Mouse (Mus musculus) neural tube, embryonic 12.5 days (tissue): ENCODE results near the gene Spata33. TPM values are rescaled to one million over a fixed set of nuclear protein-coding genes. Genes with fewer than 3 reads are reported as not detected.
A peak's percentile ranks its signal among the peaks of the same experiment; 100 is the strongest.
"Not testable (repeated sequence)": the region's sequence is repeated elsewhere in the genome, so short reads cannot be mapped to it uniquely, and the experiment has no call there.

Experiments used
- ATAC-seq: fragments of 200-750 bp; cut with Nextera tagmentation; 2 replicates; pipeline ENCODE4 v1.8.0; 2017; ENCODE audit warnings: low read depth, mild to moderate bottlenecking, moderate TSS enrichment, moderate library complexity; ENCODE audit not compliant: low FRiP score
- H3K27ac ChIP-seq: fragments of 300-500 bp; sonication (generic); 2 replicates; pipeline ENCODE4 v1.5.1; 2016
- H3K27me3 ChIP-seq: fragments of 300-500 bp; sonication (generic); replicated peaks from 2 replicates; pipeline ENCODE4 v1.6.1; 2016; ENCODE audit warnings: mild to moderate bottlenecking
- H3K36me3 ChIP-seq: fragments of 300-500 bp; sonication (generic); 2 replicates; pipeline ENCODE4 v1.6.1; 2016; ENCODE audit warnings: mild to moderate bottlenecking
- H3K4me1 ChIP-seq: fragments of 300-500 bp; sonication (generic); 2 replicates; pipeline ENCODE4 v1.6.1; 2016
- H3K4me2 ChIP-seq: fragments of 300-500 bp; sonication (generic); replicated peaks from 2 replicates; pipeline ENCODE4 v1.6.1; 2016; ENCODE audit warnings: mild to moderate bottlenecking
- H3K4me3 ChIP-seq: fragments of 300-500 bp; sonication (generic); 2 replicates; pipeline ENCODE4 v1.5.1; 2016
- H3K9ac ChIP-seq: fragments of 300-500 bp; sonication (generic); 2 replicates; pipeline ENCODE4 v1.6.1; 2016; ENCODE audit warnings: mild to moderate bottlenecking
- H3K9me3 ChIP-seq: fragments of 300-500 bp; sonication (generic); 2 replicates; pipeline ENCODE4 v1.6.1; 2016; ENCODE audit warnings: mild to moderate bottlenecking
- WGBS: fragments of 180-500 bp; shearing (Covaris S2); methylation state at CpG from one replicate; pipeline ENCODE4 v1.1.7; 2016; 5-methylcytosine and 5-hydroxymethylcytosine counted together
- polyA plus RNA-seq: library from polyadenylated mRNA; unstranded; fragments of >200 nt; fragmentation: Nextera tagmentation; extraction: Ambion mirVana; gene quantifications from 2 replicates; pipeline ENCODE4 v1.2.1, GENCODE M21; 2016

Gene Spata33
- polyA plus RNA-seq, 1 experiment from 2014 or later: 8.5 TPM

DNA sequence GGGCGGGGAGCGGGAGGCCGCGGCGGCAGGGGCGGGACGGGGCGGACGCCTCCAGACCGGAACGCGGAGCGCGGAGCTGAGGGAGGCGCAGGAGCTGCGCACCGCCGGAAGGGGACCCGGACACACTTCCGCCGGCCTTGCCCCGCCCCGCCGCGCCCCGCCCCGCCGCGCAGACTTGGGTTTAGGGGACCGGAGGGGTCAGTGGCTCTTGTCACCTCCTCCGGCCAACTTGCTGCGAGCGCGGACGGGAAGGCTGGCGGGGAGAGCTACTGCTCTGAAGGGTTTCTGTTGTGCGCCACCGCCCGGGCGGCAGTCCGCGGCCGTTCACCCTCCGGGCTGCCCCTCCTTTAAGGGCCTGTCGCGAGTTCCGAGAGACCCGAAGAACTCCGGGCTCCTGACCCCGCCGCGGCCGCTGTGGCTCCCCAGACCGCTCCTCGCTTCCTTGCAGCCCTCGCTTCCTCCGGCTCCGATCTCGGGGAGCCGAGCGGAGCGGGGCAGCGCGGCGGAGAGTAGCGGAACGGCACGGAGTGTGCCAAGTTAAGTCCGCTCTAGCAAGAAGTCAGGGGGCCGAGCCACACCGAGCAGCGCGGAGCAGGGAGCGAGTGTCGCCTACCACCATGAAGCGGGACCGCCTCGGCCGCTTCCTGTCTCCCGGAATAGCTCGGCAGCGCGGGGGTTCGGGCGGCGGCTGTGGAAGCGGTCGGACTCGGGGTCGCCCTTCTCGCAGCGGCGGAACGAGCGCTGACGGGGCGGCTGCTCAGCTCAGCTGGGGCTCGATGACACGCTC, 41.7 kb downstream of the Spata33 start, which contains the start of the genes Zfp276 and Vps9d1:
Gene Zfp276, plus strand, starts transcription at position 97 of the 787 bp plus-strand sequence.
Gene Vps9d1, minus strand, starts transcription at position 250 of the 787 bp plus-strand sequence.
- peaks cover 51% of the 10 kb centered on the region for H3K36me3 ChIP-seq

DNA sequence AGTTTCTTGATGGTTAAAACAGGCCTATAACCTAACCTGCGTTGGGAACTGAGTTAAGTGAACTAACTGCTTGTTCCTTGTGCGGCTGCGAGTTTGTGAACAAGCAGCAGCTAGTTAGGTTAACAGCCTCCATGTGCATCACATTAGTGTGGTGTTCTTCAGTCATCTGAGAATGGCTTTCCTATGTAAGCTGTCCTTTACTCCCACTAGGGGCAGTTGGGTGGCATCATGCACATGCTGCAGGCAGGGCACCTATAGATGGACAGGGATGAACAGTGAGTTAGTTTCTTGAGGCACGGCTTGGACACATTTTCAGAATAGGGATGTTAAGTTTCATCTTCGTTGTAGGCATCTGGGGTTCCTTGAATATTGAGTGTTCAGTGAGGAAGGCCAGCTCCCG, 42.5 kb downstream of the Spata33 start:
- Histone ChIP-seq H3K27me3 (no peaks in the 10 kb centered on the region), H3K27ac (no peak overlapping the region), H3K4me1 (peaks cover 36% of the 10 kb centered on the region), H3K36me3 (peaks cover 51% of the 10 kb centered on the region), H3K4me2 (peak overlapping the region; percentile 98), H3K9ac (peak overlapping the region; percentile 89), H3K9me3 (no peaks in the 10 kb centered on the region), H3K4me3 (peak overlapping the region; percentile 97)
- WGBS: 65% methylated on average over 6 of the region's 6 CpGs
- no peak for ATAC-seq

More for the DNA sequence above, 41.7 kb downstream of the Spata33 start, which contains the start of the genes Zfp276 and Vps9d1:
- ATAC-seq: peak; percentile 93
- Histone ChIP-seq H3K4me1 (peaks cover 36% of the 10 kb centered on the region), H3K4me3 (peak within 1 kb of the TSS; percentile 97), H3K9me3 (no peaks in the 10 kb centered on the region), H3K9ac (peak within 1 kb of the TSS; percentile 89), H3K4me2 (peak within 1 kb of the TSS; percentile 98), H3K27me3 (no peaks in the 10 kb centered on the region), H3K27ac (peak within 1 kb of the TSS; percentile 74; the same call in 1 of the 2 replicates)
- WGBS: under 1% methylated on average over 99 of the region's 99 CpGs

DNA sequence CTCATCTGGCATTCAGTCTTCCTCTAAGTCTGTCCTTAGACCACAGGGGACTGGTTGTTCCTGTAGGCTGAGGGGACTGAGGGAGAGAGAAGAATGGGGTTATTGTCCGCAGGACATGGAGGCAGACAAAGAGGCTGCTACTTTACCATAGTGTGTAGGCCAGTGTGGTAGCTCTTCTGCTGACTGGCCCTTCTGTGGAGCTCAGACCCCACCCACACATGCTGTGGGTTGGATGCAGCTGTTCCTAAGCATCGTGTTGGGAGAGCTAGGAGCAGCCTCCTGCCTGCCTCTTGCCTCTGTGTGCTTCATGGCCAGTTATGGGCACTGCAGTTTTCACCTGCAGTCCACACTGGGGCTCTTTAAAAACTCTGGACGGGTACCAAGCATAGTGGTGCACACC, 44.5 kb downstream of the Spata33 start:
- H3K4me2 ChIP-seq: peak overlapping the region; percentile 98; the same call in 1 of the 2 replicates
- H3K27ac ChIP-seq: no peak overlapping the region; the same call in 1 of the 2 replicates
- ATAC-seq: no peak
- 0 out of 2 replicates have a peak overlapping the region, but pooled peaks have one; percentile 5 for H3K9ac ChIP-seq
- peaks cover 36% of the 10 kb centered on the region for H3K4me1 ChIP-seq
- WGBS: 66% methylated on average over 3 of the region's 3 CpGs
- H3K36me3 ChIP-seq: peaks cover 52% of the 10 kb centered on the region
- H3K9me3 ChIP-seq: no peaks in the 10 kb centered on the region
- no peak overlapping the region for H3K4me3 ChIP-seq
- no peaks in the 10 kb centered on the region for H3K27me3 ChIP-seq

DNA sequence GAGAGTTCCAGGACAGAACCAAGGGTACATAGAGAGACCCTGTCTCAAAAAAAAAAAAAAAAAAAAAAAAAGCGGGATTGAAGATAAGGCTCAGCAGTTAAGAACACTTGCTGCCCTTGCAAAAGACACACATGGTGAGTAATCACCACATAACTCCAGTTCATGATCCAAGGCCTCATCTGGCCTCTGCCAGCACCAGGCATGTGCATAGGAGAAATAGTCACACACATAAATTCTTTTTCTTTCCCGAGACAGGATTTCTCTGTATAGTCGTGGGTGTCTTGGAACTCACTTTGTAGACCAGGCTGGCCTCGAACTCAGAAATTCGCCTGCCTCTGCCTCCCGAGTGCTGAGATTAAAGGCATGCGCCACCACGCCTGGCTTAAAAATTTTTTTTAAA, 45.0 kb downstream of the Spata33 start:
- ATAC-seq, H3K9ac ChIP-seq: not testable (repeated sequence)
- WGBS: 92% methylated on average over 8 of the region's 8 CpGs

DNA sequence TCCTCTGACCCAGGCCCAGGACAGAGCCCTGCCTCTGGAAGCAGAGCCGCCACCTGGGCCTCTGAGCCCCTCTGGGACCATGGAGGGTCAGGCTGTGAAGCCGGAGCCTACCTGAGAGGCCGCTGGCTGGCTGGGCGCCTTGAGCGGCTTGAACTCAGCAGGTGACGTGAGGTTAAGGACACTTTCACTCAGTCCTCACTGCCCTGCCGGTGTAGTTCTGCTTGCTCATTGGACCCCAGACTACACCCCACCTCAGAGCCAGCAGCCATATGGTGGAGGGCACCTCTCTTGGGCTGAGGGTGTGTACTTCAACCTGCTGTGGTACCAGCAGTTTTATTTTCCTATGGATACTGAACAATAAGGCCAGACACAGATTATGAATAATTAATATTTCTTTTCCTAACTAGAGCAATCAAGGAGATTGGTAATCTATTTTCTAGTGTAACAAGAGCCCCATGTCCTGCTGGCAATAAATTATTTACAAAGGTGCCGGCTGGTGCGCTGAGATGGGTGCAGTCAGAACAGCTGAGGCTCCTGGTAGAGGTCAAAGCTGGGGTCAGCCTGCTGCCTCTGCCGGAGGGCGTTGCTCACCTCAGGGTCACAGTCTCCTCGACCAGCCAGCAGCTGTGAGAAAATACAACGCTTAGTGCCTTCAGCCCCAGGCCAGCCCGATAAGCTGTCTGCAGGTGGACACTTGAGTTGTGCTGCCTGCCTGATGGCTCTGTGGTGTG, 55.5 kb downstream of the Spata33 start:
- ATAC-seq: no peak
- Histone ChIP-seq H3K9me3 (no peaks in the 10 kb centered on the region), H3K4me3 (no peak overlapping the region; the same call in 1 of the 2 replicates), H3K27ac (peak overlapping the region; percentile 37; the same call in 1 of the 2 replicates), H3K9ac (0 out of 2 replicates have a peak overlapping the region, but pooled peaks have one; percentile 13), H3K4me1 (no peaks in the 10 kb centered on the region), H3K4me2 (no peak overlapping the region), H3K27me3 (no peaks in the 10 kb centered on the region), H3K36me3 (peaks cover 80% of the 10 kb centered on the region)
- 74% methylated on average over 14 of the region's 14 CpGs for WGBS

More for the DNA sequence above, 45.0 kb downstream of the Spata33 start:
- not testable (repeated sequence) for H3K4me3 ChIP-seq, H3K4me2 ChIP-seq, H3K27me3 ChIP-seq, H3K27ac ChIP-seq, H3K9me3 ChIP-seq
- Histone ChIP-seq H3K36me3 (peaks cover 52% of the 10 kb centered on the region), H3K4me1 (peaks cover 33% of the 10 kb centered on the region)

DNA sequence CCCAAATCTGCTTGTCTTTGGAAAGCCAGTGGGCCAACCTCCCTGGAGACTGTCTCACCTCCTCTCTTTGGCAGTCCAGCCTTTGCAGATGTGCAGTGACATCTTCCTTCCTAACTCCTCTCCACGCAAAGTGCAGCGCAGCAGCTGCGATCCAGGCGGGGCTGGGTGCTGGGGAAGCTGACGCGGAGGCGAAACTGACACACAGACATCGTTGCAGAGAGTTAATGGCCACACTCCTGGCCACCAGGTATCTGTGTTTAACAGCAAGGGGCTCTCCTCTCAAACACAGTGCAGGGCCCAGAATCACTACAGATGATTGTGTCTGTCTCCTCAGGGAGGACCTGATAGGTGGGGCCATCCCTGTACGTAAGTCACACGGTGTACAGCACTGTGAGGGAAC, 58.5 kb downstream of the Spata33 start:
- H3K9ac ChIP-seq: no peak overlapping the region
- no peak overlapping the region for H3K4me2 ChIP-seq
- H3K4me1 ChIP-seq: no peaks in the 10 kb centered on the region
- WGBS: 92% methylated on average over 10 of the region's 10 CpGs
- H3K4me3 ChIP-seq: no peak overlapping the region
- no peak overlapping the region for H3K27ac ChIP-seq
- H3K27me3 ChIP-seq: no peaks in the 10 kb centered on the region
- H3K36me3 ChIP-seq: peaks cover 54% of the 10 kb centered on the region
- no peak for ATAC-seq
- no peaks in the 10 kb centered on the region for H3K9me3 ChIP-seq

Other genes with a start within 250 kb of the Spata33 start
- gene Ankrd11, start 170.6 kb upstream of the Spata33 start, polyA plus RNA-seq: 96.8 and 98.8 TPM in 2 replicates
- 60.0 and 61.0 TPM in 2 replicates for gene Spg7, start 149.9 kb upstream of the Spata33 start, polyA plus RNA-seq
- 922 and 973 TPM in 2 replicates for gene Rpl13, start 110.5 kb upstream of the Spata33 start, polyA plus RNA-seq
- gene Cpne7, start 95.5 kb upstream of the Spata33 start, polyA plus RNA-seq: 0.17 and 0.18 TPM in 2 replicates
- gene Sult5a1, start 54.5 kb upstream of the Spata33 start, polyA plus RNA-seq: 3.5 and 4.0 TPM in 2 replicates
- gene Dpep1, start 26.6 kb upstream of the Spata33 start, polyA plus RNA-seq: 0.33 and 0.37 TPM in 2 replicates
- 145 and 148 TPM in 2 replicates for gene Chmp1a, start 69 bp upstream of the Spata33 start, polyA plus RNA-seq
- gene Cdk10, start 12.0 kb downstream of the Spata33 start, polyA plus RNA-seq: 35.6 and 36.1 TPM in 2 replicates
- gene Spata2l, start 23.4 kb downstream of the Spata33 start, polyA plus RNA-seq: 3.8 and 4.7 TPM in 2 replicates
- 32.9 and 36.0 TPM in 2 replicates for gene Zfp276, start 41.4 kb downstream of the Spata33 start, polyA plus RNA-seq
- gene Vps9d1, start 41.5 kb downstream of the Spata33 start, polyA plus RNA-seq: 40.3 and 51.1 TPM in 2 replicates
- gene Fanca, start 105.7 kb downstream of the Spata33 start, polyA plus RNA-seq: 22.5 and 24.6 TPM in 2 replicates
- 35.6 and 38.3 TPM in 2 replicates for gene Spire2, start 119.9 kb downstream of the Spata33 start, polyA plus RNA-seq
- gene Tcf25, start 160.9 kb downstream of the Spata33 start, polyA plus RNA-seq: 225 and 278 TPM in 2 replicates
- gene Mc1r, start 194.3 kb downstream of the Spata33 start, polyA plus RNA-seq: 0.10 and 0.18 TPM in 2 replicates
- 1,217 and 1,244 TPM in 2 replicates for gene Tubb3, start 198.6 kb downstream of the Spata33 start, polyA plus RNA-seq
- gene Def8, start 210.7 kb downstream of the Spata33 start, polyA plus RNA-seq: 43.2 and 45.1 TPM in 2 replicates